Mouse (Mus musculus) heart, postnatal 14 days (tissue): ENCODE results near the gene Sap30l. TPM values are rescaled to one million over a fixed set of nuclear protein-coding genes. Genes with fewer than 3 reads are reported as not detected.

ENCODE experiments used
- DNase-seq, 2 experiments: peaks; one replicate each; pipeline ENCODE4 v3.0.0; 2021 to 2022
- intact Hi-C: fragments of 180-260 bp; cut with DNase I; formaldehyde crosslinking; loops from one replicate; pipeline ENCODE4 v1.15.1; 2025
- long read RNA-seq, 2 experiments: library from polyadenylated mRNA; stranded (forward); transcript quantifications; one replicate each; pipeline ENCODE4 v2.0.0; 2021
- total RNA-seq, 2 experiments: library from RNA; stranded (reverse); gene quantifications; 2 replicates each; pipeline ENCODE4 v1.2.3; 2021

The Sap30l gene
- total RNA-seq: 10 to 100 TPM; 34.3 to 35.6 TPM
- long read RNA-seq, experiment 1, transcript Sap30l-201 (4 exons, 1,151 nt): major isoform, 59 of 69 reads
- long read RNA-seq, experiment 1, partial matches to known transcripts: 1 of 69 reads
- long read RNA-seq, experiment 1, other reads (novel, unspliced or antisense): 9 of 69 reads
- long read RNA-seq, experiment 2, transcript Sap30l-201 (4 exons, 1,151 nt): major isoform, 41 of 45 reads
- long read RNA-seq, experiment 2, partial matches to known transcripts: 4 of 45 reads
- long read RNA-seq, experiment 2, other reads (novel, unspliced or antisense): 0 of 45 reads

DNA sequence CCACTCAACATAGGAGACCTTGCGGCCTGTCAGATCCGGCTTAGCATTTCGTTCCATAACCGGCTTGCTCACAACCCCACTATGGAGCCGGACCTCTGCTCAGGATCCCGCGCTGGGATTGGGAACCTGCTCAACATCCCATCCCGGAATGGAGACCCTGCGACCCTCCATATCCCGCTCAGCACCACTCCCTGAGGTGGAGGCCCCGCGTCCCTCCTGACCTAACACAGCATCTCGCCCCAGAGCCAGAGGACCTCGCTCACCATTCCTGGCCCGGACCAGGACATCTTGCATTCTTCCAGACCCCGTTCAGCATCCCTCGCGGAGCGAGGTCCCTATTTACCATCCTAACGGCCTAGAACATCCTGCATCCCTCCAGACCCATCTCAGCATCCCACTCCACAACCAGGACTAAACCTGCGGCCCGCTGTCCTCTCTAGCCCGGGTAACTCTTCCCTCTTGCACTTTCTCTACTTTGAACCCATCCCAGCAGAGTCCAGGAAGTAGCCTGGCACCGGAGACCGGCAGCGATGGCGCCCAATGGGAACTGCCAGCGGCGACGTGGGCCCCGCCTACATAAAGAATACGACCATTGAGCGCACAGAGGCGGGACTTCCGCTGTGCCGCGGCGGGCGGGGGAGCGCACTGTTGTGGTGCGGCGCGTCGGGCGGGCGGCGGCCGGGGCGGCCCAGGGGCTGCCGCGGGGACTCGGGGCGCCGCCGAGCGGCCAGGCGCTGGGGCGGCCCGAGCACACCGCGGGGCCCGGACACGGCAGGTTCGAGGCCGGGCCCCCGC is at the start of gene Sap30l:
Gene Sap30l, plus strand, starts transcription at position 667 of the 795 bp plus-strand sequence.
- intact Hi-C loops: no loop called here
- peak; percentile 98 for DNase-seq

DNA sequence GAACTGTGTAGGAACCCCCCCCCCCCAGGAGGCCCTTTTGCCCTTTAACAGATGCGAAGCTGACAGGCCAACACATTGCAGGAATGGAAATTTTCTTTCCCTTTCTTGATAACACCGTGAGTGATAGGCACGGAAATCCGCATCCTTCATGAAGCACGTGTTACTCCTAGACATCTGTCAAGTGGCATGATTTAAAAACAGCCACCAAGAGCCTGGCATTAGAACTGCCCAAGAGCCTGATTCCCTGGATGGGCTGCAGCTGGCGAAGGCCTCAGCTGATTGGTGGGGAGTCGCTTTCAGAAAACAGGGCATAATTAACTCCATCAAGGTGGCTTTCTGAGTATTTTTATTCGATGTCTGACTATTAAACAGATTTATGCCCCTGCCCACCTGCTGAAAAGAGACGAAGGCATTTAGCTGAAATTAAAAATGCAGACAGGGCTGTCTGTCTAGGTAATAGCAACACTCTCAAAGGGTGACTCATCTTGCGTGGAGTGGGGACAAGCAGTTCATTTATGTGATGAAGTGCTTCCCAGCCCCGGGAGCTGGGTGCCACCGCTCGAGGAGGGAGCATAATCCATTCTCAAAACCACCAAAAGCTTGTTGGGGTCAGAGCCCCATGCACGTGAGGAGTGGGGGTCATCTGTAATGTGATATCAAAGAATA is 47.8 kb upstream of the Sap30l start:
- no peak for DNase-seq
- intact Hi-C loops: no loop called here

DNA sequence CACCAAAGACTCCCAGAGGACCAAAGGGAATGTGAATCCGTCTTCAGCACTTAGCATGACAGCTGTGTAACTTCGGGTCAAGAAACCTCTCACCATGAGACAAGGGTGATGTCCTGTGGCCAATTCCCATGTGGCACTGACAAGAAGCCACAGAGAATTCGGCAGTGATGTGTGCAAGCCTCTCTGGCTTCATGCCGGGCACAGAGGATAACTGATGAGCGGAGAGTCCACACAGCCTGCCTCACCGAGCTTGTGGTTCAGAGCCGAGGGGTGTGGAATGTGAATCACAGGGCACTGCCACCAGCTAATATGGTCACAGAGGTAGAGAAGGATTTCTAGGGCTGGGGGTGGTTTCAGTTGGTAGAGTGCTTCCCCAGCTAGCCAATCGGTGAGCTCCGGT is 42.8 kb upstream of the Sap30l start:
- no peak for DNase-seq
- intact Hi-C loops: no loop called here

DNA sequence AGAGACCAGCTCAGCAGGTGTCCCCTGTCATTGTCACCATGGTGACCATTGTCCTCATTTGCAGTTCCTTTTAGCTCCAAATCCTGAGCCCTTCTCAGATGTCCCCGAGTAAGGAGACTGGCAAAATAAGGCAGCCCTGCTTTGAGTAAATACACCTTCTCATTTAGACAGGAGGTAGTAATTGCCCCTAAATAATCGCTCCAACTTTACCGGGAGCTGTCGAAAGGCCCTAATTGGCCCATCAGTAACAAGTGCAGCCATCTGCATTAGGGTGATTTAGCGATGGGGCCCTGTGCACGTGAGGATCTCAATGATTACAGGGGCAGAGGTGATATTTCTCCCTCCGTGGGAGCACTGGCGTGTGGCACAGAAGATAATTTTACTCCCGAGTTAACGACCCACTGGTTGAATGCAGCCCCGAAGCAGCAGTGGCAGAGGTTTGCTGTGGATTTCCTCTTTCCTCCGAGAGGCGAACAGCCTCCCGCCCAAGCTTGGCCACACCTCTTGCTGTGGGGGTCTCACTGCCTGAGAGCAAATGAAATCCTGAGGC is 40.9 kb upstream of the Sap30l start:
- DNase-seq: no peak
- intact Hi-C loops: no loop called here

DNA sequence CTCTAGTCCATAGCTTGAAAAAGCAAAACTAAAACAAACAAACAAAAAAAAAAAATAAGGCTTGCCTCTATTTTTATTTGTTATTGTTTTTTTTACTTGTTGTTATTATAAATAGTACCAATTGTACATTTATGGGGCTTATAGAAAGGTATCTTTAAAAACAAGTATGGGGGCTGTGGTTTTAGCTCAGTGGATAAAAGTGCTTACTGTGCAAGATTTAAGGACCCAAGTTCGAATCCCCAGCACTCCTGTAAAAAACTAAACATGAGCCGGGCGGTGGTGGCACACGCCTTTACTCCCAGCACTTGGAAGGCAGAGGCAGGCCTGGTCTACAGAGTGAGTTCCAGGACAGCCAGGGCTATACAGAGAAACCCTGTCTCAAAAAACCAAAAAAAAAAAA is 40.1 kb upstream of the Sap30l start:
- intact Hi-C loops: no loop called here

DNA sequence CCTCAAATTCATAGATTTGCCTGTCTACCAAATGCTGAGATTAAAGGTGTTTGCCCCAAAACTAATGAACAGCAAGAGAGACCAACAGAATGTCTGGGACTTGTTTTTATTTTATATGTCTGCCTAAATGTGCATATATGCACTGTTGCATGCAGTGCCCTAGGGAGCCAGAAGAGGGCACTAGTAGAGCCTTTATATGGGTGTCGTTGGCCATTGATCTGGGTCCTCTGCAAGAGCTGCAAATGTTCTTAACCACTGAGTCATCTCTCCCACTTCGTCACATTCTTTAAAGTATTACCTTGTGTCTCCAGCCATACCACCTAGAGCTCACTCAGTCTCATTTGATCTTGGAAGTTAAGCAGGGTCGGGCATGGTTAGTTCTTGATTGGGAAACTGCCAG is 37.3 kb upstream of the Sap30l start:
- intact Hi-C loops: no loop called here
- no peak for DNase-seq

More for the DNA sequence above, 40.1 kb upstream of the Sap30l start:
- no peak for DNase-seq

DNA sequence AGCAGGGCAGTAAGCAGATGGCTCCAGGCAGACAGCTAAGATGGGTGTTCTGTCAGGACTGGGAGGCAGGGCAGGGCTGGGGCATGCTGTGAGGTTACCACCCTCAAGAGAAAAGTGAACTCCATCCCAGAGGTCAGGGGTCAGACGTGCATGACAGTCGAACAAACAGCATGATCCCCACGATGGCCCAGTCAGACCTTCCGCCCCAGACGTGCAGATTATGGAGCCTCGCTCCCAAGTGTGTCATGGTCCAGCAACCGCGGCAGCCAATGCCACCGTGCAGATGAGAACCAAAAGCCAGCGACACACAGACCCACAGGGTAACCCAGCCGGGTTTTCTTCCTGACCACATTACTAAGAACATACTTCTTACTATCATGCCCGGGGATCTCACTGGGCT is 34.8 kb upstream of the Sap30l start:
- intact Hi-C loops: no loop called here
- no peak for DNase-seq

DNA sequence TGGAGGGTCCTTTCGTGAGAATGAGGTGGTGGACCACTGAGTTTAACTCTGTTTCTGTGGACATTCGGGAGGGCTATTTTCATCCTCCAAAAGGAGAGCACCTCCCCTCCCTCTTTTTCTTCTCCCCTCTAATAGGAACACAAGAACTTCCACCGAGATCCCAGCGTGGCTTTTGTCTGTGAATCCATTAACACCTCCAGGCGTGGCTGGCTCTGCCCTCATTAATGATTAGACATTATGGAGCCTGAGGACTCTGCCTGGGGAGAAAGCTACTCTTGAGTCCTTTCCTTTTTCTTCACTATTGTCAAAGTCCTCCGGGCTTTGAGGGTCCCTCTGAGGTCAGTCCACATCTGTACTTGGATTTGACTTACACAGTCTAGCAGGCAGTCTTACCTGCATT is 34.3 kb upstream of the Sap30l start:
- no peak for DNase-seq
- intact Hi-C loops: no loop called here

DNA sequence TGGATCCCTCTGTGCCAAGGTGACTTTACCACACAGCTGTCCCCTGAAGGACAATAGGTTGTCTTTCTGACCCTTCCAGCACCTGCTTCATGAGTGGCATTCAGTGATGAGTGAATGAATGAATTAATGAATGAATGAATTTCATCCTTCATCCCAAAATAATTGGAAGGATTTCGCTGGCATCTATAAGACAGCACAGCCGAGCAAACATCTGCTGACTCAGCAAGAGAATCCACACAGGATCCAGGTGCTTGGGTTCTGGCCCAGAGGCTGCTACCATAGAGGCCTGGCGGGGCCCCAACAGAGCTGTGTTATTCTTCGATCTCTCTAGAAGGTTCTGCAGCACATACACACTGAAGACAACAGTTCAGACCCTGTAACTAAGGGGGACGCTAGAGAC is 30.7 kb upstream of the Sap30l start:
- no peak for DNase-seq
- intact Hi-C loops: no loop called here

DNA sequence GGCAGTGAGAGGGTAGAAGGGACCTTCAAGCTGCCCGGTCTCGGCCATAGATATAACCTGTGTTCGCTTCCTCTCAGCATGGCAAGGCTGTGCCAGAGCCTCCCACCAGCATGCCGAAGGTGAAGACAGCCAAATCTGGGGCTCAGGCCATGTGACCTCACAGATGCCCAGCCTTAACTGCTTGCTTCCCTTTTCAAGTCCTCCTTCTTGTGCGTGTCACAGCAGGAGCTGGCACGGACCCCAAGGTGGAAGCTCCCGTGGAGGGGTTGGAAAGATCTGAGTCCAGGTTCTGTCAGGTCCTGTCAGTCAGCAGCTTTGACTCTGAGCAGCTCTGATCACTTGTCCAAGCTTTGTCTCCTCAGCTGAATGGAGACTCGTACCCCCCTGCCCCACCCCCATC is 29.8 kb upstream of the Sap30l start:
- DNase-seq: no peak
- intact Hi-C loops: no loop called here

DNA sequence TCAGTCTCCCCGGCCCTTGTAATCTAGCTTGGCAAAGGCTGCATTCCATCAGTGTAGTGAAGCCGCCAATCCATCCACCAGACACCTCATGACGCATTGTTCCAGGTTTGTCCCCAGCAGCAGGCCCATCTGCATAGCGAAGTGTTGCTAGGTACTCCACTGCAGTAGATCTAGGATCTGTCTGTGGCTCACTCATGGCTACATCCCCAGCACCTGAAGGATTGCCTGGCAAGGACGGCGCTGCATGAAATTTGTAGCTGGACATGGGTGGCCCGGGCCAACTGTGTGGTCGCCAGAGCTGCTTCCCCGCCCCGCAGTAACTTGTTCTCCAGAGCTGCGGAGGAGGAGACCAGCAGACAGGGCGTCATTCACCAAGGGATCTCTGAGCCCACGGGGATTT is 28.0 kb upstream of the Sap30l start:
- no peak for DNase-seq
- intact Hi-C loops: no loop called here

DNA sequence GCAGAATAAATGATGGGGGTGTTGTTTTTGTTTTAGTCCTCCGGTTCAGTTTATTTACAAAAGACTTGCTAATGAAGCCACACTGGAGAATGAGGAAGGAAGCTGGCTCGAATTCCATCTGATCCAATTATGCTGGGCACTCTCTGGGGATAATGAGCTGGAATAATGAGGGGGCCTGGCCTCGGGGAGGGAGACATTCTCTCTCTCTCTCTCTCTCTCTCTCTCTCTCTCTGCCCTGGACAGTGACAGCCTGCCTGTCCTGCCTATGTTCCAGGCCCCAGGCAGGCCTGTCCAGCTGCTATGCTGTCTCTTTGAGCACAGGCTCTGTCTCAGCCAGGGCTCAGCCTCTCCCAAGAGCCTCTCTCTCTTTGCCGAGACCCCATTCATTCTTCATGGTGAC is 27.5 kb upstream of the Sap30l start:
- intact Hi-C loops: no loop called here

DNA sequence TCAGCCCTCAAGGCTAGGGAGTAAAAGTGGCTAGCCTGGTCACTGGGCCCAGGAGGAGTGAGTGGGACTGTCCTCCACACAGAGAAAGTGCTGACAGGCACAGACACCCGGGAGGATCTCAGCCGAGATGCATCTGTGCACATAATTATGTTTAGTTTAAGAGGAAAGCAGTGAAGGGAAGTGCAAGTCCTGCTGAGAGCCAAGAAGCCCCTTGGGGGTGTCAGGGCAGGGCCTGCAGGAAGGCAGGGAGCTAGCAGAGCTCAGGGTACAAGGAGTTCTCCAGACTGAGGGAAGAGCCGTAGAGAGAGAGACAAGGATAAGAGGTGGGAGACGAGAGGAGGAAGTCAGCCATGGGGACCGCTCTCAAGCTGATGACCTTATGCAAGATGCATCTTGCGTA is 25.6 kb upstream of the Sap30l start:
- intact Hi-C loops: no loop called here
- DNase-seq: no peak

More for the DNA sequence above, 27.5 kb upstream of the Sap30l start:
- DNase-seq: no peak

DNA sequence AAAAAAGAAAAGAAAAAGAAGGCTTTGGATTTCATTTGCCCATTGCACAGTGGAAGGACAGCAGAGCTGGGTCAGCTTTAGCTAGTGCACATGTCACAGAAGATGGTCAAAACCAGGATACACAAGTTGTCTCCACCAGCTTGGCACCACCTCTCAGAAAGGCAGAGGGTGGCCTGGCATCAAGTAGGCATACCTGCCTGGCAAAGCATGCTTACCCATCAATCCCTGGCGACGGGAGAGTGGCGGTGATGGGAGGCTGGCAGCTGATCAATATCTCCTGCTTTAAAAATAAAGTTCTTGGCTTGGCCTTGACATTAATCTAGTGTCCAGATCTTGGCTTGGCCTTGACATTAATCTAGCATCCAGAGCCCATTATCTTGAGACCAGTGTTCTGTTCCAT is 24.9 kb upstream of the Sap30l start:
- intact Hi-C loops: no loop called here
- DNase-seq: no peak

DNA sequence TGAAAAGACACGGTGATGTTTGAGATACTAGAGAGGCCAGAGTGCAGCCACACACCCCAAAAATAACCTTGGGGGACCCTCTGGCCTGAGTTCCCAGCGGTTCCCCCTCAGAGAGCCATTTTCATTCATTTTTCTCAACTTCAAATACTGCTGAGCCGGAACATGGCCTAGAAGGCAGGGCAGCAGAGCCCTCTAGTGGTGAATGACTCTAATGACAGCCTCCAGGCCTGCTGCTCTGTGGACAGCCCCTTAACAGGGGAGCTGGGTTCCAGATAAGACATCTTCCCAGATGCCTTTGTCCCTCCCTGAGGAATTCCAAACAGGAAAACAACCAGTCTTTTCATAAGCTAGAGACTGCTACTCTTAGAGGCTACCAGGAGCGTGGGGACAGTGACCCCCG is 23.1 kb upstream of the Sap30l start:
- intact Hi-C loops: loop anchor here (1.0 kb wide), 3 partner anchors 161 to 303 kb away; no protein-coding TSS in a partner anchor
- peak; percentile 51 to 67 for DNase-seq

DNA sequence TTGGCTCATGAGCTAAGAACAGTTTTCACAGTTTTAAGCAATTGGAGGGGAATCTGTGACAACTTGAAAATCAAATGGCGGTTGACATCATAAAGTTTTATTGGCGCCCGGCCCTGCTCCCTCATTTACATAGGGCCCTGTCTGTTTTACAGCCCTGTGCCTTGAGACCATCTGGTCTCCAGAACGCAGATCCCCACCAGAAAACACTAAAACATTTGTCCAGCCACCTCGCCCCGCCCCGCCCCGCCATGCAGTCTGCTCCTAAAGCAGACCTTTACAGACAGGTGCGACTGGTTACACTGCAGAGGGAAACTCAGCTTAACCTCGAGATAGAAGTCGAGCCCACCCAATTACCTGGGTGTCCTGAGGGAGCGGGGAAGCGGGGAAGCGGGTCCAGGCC is 21.6 kb upstream of the Sap30l start:
- intact Hi-C loops: no loop called here

DNA sequence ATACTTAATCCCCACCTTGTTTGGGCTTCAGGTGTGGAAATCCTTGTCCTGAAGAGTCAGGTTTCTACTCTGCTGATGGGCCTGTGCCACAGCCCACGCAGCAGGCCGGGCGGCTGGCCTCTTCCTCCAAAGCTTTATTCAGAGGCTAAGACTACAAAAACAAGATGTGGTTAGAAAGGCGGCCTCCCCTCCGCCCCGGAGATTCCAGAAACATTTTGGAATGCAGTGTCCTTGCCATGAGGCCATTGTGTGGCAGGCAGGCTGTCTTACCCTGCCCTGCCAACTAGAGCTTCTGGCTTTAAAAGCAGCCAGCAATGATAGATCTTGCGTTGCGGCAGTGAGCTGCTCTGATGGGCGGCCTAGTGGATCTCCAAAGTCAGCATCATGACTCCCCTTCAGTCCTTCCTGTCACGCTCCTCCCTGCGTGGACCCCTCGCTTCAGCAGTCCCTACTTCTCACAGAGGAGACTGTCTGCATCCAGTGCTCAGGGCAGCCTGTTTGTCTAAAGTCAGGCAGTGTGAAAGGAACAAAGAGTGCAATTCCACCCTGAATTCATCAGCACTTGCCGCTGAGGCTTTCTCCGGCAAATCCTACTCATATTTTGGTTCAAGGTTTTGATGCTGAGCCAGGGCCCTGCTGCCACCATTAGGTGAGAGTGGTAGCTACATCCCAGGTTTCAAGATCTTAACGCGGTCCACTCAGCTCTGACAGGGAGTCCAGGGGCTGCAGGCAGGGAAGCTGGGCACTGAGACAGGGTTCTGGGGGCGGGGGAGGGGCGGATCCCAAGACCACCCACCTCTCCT is 14.6 kb upstream of the Sap30l start:
- intact Hi-C loops: no loop called here
- peak in 1 of 2 experiments; percentile 43 for DNase-seq

More for the DNA sequence above, 21.6 kb upstream of the Sap30l start:
- DNase-seq: no peak

DNA sequence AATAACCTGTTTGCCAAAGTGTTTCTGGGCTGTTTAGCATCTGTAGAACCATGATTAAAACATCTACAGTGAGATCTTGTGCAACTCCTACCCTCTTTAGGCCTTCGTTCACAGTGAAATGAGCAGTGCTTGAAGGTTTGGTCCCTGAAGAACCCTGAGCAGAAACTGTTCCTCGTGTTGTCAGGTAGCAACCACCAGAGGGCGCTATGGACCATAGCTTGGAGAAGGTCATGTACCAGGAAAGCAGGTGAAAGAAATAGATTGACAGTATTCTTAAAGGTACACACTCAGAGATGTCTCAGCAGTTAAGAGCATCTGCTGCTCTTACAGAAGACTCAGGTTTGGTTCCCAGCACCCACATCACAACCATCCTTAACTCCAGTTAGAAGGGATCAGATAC is 13.5 kb upstream of the Sap30l start:
- intact Hi-C loops: loop anchor here (2.0 kb wide), 1 partner anchor 147 kb away; no protein-coding TSS in a partner anchor
- peak; percentile 48 to 62 for DNase-seq

DNA sequence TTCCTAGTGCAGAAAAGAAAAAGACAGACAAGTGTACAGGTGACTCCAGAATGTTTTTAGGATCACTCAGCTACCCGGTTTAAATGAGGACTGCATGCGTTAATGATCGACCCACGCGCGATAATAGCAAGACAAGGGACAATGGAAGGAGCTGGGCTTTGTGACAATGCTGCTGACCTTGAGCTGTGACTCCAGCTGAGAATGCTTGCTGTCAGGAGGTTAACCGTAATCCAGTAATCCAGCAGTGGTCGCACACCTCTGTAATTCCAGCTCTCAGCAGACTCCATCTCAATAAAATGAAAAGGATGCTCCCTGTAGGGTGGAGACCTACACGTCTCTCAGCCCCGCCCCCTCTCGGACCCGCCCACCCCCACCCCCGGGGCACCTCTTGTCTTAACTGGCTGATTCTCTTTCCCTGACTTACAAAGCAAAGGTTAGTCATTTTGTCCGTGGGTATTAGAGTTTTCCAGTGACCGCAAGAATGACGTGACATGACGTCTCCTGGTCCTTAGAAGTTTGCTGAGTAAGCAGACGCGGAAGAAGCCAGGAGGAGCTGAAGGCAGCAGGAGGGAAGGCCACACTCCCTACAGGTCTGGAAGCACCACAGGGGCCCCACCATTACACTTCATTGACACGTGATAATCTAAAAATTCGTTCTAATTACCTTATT is 10.4 kb upstream of the Sap30l start:
- intact Hi-C loops: no loop called here
- DNase-seq: no peak

DNA sequence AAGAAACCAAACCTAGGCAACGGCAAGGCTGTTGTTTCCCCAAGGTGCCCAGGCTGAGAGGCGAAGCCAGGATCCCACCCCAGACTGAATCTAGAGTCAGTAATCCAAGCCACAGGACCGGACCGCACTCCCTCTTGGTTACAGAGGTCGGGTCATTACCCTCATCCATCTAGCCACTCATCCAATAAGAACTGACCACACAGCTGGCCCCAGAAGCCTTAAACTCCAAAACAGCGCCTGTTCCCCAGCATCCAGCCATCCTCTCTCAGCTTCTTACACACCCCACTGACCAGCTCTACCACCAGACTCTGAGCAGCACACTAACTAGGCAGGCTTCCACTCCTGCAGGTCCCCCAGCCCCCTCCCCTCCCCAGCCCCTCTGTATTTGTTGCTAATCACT is 6.4 kb upstream of the Sap30l start:
- intact Hi-C loops: no loop called here
- DNase-seq: no peak
